Mouse (Mus musculus) embryonic facial prominence, embryonic 15.5 days (tissue): ENCODE data around the gene Ror1. TPM values are rescaled to one million over a fixed set of nuclear protein-coding genes. Genes with fewer than 3 reads are reported as not detected.
A peak's percentile ranks its signal among the peaks of the same experiment; 100 is the strongest.

Experiments used
- ATAC-seq: fragments of 200-750 bp; cut with Nextera tagmentation; 2 replicates; pipeline ENCODE4 v1.8.0; 2017; ENCODE audit warnings: low read depth, moderate TSS enrichment; ENCODE audit not compliant: insufficient number of reproducible peaks, low FRiP score, low TSS enrichment
- H3K27ac ChIP-seq: fragments of 300-500 bp; sonication (generic); replicated peaks from 2 replicates; pipeline ENCODE4 v1.5.1; 2015; ENCODE audit warnings: mild to moderate bottlenecking, inconsistent platforms
- H3K27me3 ChIP-seq: fragments of 300-500 bp; sonication (generic); 2 replicates; pipeline ENCODE4 v1.6.1; 2015; ENCODE audit warnings: inconsistent platforms
- H3K36me3 ChIP-seq: fragments of 300-500 bp; sonication (generic); 2 replicates; pipeline ENCODE4 v1.6.1; 2015; ENCODE audit warnings: mild to moderate bottlenecking, inconsistent platforms
- H3K4me1 ChIP-seq: fragments of 300-500 bp; sonication (generic); 2 replicates; pipeline ENCODE4 v1.6.1; 2015; ENCODE audit warnings: inconsistent platforms
- H3K4me2 ChIP-seq: fragments of 300-500 bp; sonication (generic); replicated peaks from 2 replicates; pipeline ENCODE4 v1.6.1; 2015; ENCODE audit warnings: mild to moderate bottlenecking, inconsistent platforms
- H3K4me3 ChIP-seq: fragments of 300-500 bp; sonication (generic); replicated peaks from 2 replicates; pipeline ENCODE4 v1.5.1; 2015; ENCODE audit warnings: mild to moderate bottlenecking, inconsistent platforms
- H3K9ac ChIP-seq: fragments of 300-500 bp; sonication (generic); 2 replicates; pipeline ENCODE4 v1.6.1; 2015; ENCODE audit warnings: inconsistent platforms
- H3K9me3 ChIP-seq: fragments of 300-500 bp; sonication (generic); replicated peaks from 2 replicates; pipeline ENCODE4 v1.6.1; 2016; ENCODE audit warnings: inconsistent platforms
- WGBS: fragments of 180-500 bp; shearing (Covaris S2); methylation state at CpG from one replicate; pipeline ENCODE4 v1.1.7; 2015; 5-methylcytosine and 5-hydroxymethylcytosine counted together
- polyA plus RNA-seq: library from polyadenylated mRNA; unstranded; fragments of >200 nt; fragmentation: Nextera tagmentation; extraction: Ambion mirVana; gene quantifications from 2 replicates; pipeline ENCODE4 v1.2.1, GENCODE M21; 2015

Gene Ror1
- polyA plus RNA-seq, 1 experiment from 2014 or later = 11.7 TPM

DNA sequence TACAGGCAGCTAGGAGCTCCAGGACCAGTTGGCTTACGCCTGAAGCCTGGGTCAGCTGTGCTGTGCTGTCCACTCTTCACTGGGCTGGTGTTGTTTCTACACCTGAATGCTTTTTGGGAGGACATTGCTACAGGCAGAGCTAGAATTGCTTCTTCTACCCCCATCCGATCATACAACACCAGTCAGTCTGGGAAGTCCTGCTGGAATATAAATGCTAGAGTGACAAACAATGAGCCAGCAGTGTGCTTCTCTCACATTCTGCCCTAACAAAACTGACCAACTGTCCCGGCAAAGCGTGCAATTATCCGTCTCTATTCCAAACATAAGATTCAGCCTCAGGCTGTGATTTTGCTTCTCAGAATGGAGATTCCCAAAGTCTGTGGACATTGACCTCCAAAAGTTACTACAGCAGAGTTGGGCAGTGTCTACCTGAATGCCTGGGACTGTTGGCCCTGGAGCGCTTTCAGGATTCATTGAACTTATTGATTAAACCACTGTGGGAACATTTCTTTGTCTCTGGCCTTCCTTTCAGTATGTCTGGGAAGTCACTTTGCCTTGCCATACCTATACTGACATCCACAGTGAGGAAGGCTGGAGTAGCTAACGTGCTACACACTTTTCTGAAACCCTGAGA is 274.1 kb downstream of the Ror1 start:
- Histone ChIP-seq H3K36me3 (no peaks in the 10 kb centered on the region), H3K4me1 (no peaks in the 10 kb centered on the region), H3K27ac (no peak overlapping the region), H3K4me2 (no peak overlapping the region), H3K27me3 (no peaks in the 10 kb centered on the region), H3K9ac (no peak overlapping the region), H3K4me3 (no peak overlapping the region), H3K9me3 (no peaks in the 10 kb centered on the region)
- ATAC-seq = no peak
- WGBS = 77% methylated on average over 7 of the region's 7 CpGs

DNA sequence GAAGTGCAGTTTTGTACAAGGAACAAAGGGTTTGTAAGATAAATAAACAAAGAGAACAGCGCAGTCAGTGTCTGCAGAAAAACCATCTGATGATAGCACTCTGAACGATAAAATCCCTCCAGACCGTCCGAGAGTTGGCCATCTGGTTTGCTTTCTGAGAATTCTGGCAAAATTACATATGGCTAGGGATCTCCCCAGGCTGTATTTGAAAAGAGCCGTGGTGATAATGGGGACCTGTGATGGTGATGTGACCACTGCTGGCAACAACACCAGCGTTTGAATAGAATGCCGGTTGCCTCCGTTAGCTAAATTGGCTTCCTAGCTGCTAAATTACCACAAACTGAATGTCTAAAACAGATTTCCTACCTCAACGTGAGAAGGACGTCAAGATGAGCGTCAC is 277.2 kb downstream of the Ror1 start:
- ATAC-seq = no peak
- 51% methylated on average over 11 of the region's 11 CpGs for WGBS
- H3K4me1 ChIP-seq = peaks cover 4% of the 10 kb centered on the region; the same call in 1 of the 2 replicates
- H3K36me3 ChIP-seq = no peaks in the 10 kb centered on the region
- H3K9ac ChIP-seq = no peak overlapping the region
- H3K4me3 ChIP-seq = no peak overlapping the region
- no peaks in the 10 kb centered on the region for H3K27me3 ChIP-seq
- no peak overlapping the region; the same call in 1 of the 2 replicates for H3K27ac ChIP-seq
- no peaks in the 10 kb centered on the region for H3K9me3 ChIP-seq
- no peak overlapping the region for H3K4me2 ChIP-seq

DNA sequence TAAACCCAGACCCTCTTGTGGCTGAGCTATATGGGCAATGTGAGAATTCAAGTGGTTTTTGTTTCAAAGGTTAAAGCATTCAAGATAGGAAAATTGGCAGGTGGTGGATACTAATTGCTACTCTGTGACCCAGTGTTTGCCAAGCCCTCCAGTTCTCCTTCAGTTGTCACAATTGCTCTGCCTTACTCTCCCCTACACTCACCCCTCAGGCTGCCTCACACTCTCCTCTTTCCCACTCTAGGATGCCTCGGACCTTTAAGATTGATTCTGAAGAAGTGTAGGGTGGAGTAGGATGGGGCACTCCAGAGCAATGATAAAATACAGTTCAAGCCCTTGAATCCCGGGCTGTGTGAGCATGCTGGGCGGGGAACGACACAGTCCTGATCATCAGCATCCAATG is 278.2 kb downstream of the Ror1 start:
- Histone ChIP-seq H3K36me3 (no peaks in the 10 kb centered on the region), H3K9me3 (no peaks in the 10 kb centered on the region), H3K27me3 (no peaks in the 10 kb centered on the region), H3K27ac (no peak overlapping the region), H3K4me1 (peaks cover 4% of the 10 kb centered on the region; the same call in 1 of the 2 replicates), H3K4me3 (no peak overlapping the region), H3K4me2 (no peak overlapping the region), H3K9ac (no peak overlapping the region)
- 72% methylated on average over 4 of the region's 4 CpGs for WGBS
- ATAC-seq = peak; percentile 24; the same call in 1 of the 2 replicates

DNA sequence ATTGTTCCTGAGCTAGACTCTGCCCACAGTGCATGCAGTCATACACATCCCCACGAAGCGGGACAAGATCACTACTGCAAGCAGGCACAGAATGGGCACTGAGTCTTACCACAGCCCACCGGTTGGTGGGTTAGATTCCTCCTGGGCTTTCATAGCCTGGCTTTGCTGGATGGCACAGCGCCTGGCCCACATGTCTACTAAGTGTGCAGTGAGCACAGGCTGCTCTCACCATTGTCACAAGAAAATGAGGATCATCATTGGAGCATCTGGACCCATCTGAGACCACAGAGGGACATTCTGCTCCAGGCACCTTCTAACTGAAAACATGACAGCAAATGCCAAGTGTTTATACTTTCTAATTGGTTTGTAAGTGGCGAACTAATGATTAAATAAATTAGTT is 279.7 kb downstream of the Ror1 start:
- Histone ChIP-seq H3K27me3 (no peaks in the 10 kb centered on the region), H3K36me3 (no peaks in the 10 kb centered on the region), H3K9me3 (no peaks in the 10 kb centered on the region), H3K4me1 (peaks cover 4% of the 10 kb centered on the region; the same call in 1 of the 2 replicates), H3K9ac (no peak overlapping the region), H3K4me3 (no peak overlapping the region), H3K4me2 (no peak overlapping the region), H3K27ac (no peak overlapping the region)
- 81% methylated on average over 5 of the region's 5 CpGs for WGBS
- no peak for ATAC-seq

DNA sequence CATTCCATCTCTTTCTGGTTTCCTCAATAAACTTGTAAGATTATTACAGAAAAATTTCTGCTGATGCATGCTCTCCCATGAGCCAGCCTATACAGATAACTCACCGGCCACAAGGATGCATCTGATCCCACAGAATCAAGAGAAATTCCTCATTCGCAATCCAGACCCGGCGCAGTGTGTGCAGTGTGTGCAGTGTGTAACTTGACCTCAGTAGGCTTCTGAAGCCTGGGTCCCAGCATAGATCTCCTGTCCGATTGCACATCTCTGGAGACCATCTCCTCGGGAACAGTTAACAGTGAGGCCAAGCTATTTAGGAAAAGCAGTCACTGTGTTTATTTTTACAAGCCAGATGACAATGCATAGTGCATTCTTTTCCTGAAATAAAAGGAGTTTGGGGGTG is 280.6 kb downstream of the Ror1 start:
- Histone ChIP-seq H3K27me3 (no peaks in the 10 kb centered on the region), H3K9me3 (no peaks in the 10 kb centered on the region), H3K4me1 (peaks cover 4% of the 10 kb centered on the region; the same call in 1 of the 2 replicates), H3K36me3 (no peaks in the 10 kb centered on the region), H3K4me2 (no peak overlapping the region), H3K9ac (no peak overlapping the region), H3K27ac (no peak overlapping the region), H3K4me3 (no peak overlapping the region)
- no peak for ATAC-seq
- WGBS = 37% methylated on average over 6 of the region's 6 CpGs

DNA sequence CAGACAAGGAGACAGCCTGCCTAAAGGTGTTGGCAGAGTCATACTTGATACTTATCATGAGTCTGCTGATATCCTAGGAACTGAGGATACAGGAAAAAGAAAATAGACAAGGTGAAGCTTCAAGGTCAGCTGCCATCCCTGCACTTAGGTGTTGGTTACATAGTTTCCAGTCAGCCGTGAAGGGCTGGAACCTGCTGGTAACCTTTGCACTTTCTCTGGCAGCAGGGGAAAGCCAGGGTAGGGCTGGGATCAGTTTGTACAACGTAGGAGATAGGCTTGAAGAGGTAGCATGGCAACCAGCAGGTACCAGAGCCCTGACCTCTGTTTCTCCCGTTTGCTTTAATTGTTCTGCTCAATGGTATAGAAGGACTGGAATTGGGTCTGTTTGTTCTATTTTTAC is 281.6 kb downstream of the Ror1 start:
- Histone ChIP-seq H3K27ac (no peak overlapping the region), H3K36me3 (no peaks in the 10 kb centered on the region), H3K4me3 (no peak overlapping the region), H3K9me3 (no peaks in the 10 kb centered on the region), H3K27me3 (no peaks in the 10 kb centered on the region), H3K4me2 (no peak overlapping the region), H3K9ac (no peak overlapping the region), H3K4me1 (peaks cover 4% of the 10 kb centered on the region; the same call in 1 of the 2 replicates)
- WGBS = 73% methylated on average over 3 of the region's 3 CpGs
- no peak for ATAC-seq

DNA sequence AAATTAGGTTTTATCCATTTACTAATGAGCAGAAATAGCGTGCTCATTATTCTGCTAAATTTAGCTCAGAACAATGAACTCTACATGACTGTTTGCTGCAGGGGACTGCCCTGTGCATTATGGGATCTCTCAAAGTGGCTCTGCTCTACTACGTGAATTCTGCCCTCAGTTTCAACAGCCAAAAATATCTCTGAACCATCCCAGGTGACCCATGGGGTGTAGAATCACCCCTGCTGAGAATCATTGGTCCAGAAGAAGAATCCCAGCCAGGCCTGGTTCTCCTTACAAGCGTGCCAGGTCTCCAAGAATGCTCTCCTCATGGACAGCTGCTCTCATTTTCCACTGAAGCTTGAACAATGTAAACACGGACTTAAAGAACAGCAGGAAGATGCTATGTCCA is 282.4 kb downstream of the Ror1 start:
- Histone ChIP-seq H3K9me3 (no peaks in the 10 kb centered on the region), H3K4me1 (peaks cover 4% of the 10 kb centered on the region; the same call in 1 of the 2 replicates), H3K27me3 (no peaks in the 10 kb centered on the region), H3K4me2 (no peak overlapping the region), H3K27ac (no peak overlapping the region), H3K4me3 (no peak overlapping the region), H3K36me3 (no peaks in the 10 kb centered on the region), H3K9ac (no peak overlapping the region)
- ATAC-seq = no peak
- WGBS = 63% methylated on average over 4 of the region's 4 CpGs

DNA sequence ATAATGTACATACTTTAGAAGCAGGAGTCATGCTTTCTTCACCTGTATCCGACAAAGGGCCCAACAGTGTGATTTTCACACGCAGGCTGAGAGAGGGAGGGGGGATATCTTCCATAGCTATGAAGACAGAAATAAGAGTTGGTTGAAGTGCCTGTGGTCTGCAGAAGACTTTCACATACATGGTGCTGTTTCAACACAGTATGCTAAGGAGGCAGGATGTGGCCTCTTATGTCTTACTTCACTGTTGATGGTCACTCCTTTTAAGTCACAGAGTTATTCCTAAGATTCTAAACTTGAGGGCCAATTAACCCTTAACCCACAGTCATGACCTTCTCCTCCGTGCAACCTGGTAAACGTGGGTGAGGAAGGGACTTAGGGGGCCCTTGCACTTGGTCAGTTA is 286.2 kb downstream of the Ror1 start:
- no peak for ATAC-seq
- Histone ChIP-seq H3K4me2 (no peak overlapping the region), H3K27ac (no peak overlapping the region), H3K36me3 (no peaks in the 10 kb centered on the region), H3K27me3 (no peaks in the 10 kb centered on the region), H3K9me3 (no peaks in the 10 kb centered on the region), H3K4me3 (no peak overlapping the region), H3K4me1 (no peaks in the 10 kb centered on the region), H3K9ac (no peak overlapping the region)
- 67% methylated on average over 4 of the region's 4 CpGs for WGBS

DNA sequence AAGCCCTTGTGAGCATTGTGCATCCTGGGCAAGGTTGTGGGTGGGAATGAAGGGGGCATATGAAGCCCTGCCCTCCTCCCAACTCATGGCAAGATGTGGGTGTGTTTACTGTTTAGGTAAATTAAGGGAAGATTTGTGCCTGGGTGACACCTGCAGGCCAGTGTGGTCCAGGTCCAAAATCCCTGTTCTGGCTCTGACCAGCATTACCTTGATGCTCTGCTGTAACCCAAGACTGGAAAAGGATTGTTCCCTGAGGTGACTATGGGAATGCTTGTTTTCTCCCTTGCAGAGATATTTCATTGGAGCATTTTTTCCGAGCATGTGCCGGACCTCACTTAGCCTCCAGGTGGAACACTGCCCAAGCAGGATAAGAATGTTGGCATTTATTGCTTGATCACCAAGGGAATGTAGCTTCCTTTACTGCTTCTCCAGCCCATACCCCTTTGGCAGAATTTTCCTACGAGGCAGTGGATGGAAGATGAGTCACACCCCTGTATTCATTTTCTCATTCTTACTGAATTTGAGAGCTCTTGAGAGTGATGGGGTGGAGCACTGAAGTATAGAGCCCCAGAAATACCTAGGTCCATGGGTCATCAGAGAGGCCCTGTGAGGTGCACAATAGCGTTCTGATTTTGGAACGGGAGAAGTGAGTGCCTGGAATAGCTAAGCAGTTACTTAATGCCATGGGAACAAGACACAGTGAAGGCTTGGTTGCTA is 290.8 kb downstream of the Ror1 start:
- Histone ChIP-seq H3K27me3 (no peaks in the 10 kb centered on the region), H3K4me2 (no peak overlapping the region), H3K9ac (no peak overlapping the region), H3K4me1 (no peaks in the 10 kb centered on the region), H3K9me3 (no peaks in the 10 kb centered on the region), H3K4me3 (no peak overlapping the region), H3K27ac (no peak overlapping the region), H3K36me3 (no peaks in the 10 kb centered on the region)
- ATAC-seq = no peak
- WGBS = 65% methylated on average over 5 of the region's 5 CpGs

DNA sequence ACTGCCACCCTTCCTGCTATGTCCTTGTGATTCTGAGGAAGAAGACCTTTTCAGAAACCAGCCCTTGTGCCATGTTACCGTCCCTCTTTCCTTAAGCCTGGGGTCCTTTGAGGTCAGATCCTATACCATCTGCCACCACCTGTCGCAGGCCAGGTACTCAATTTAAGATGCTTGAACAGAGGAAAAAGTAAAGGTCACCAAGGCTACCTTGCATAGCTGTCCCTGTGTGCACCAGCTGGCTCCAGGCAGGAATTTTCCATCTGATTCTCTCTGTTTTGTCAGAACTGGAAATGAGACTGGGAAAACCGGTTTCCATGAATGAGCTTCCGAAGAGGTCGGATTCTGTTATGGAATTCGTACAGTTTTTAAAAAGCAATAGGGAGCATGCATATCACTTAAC is 294.8 kb downstream of the Ror1 start:
- Histone ChIP-seq H3K27ac (no peak overlapping the region), H3K4me3 (no peak overlapping the region)

DNA sequence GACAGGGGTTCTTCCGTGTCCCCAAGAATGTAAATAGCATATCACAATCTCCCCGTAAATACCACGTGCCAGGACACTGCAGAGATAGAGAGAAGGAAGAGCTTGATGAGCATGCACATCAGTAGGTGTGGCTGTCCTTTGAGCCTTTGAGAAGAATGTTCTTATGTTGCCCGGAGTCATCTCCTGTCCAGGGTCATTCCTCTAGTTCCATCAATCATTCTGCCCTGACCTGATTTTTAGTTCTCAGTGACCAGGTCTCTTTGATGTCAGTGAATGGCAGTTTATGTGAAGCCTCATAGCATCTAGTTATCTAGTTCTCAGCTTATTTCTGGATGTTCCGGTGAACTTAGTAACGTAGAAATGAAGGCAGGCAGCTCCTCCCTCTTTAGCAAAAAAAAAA is 295.4 kb downstream of the Ror1 start:
- Histone ChIP-seq H3K4me1 (peaks cover 17% of the 10 kb centered on the region), H3K27ac (no peak overlapping the region), H3K9me3 (no peaks in the 10 kb centered on the region), H3K4me3 (no peak overlapping the region), H3K9ac (no peak overlapping the region), H3K36me3 (no peaks in the 10 kb centered on the region), H3K4me2 (no peak overlapping the region), H3K27me3 (no peaks in the 10 kb centered on the region)
- no peak for ATAC-seq
- 80% methylated on average over 6 of the region's 6 CpGs for WGBS

More for the DNA sequence above, 294.8 kb downstream of the Ror1 start:
- Histone ChIP-seq H3K36me3 (no peaks in the 10 kb centered on the region), H3K4me2 (no peak overlapping the region), H3K9ac (no peak overlapping the region), H3K4me1 (peaks cover 17% of the 10 kb centered on the region), H3K27me3 (no peaks in the 10 kb centered on the region), H3K9me3 (no peaks in the 10 kb centered on the region)
- ATAC-seq = no peak
- 75% methylated on average over 6 of the region's 6 CpGs for WGBS
